8 mouse cellular contexts compared by ENCODE assay signal in genomic region chr13:40921326-40922059, GRCm38 (mm10).
DNase-seq lines count a peak whose midpoint lies in the region; ATAC-seq and TF ChIP-seq lines count a peak whose summit lies in the region.

No protein-coding gene starts in this region.

- no peak for DNase-seq in layer of hippocampus, adult 2 months (ENCODE audit: low spot score in 2 of 2)
- DNase-seq in layer of hippocampus, adult 8-10 months (ENCODE audit: low spot score in 2 of 2), result no peak
- DNase-seq in adrenal gland, postnatal 14 days, result peak; percentile 67
- DNase-seq in kidney, postnatal 14 days, result peak; percentile 61
- DNase-seq in right cerebral cortex, postnatal 14 days, result no peak

- no peak for TF ChIP-seq CTCF in layer of hippocampus, adult 2 months (conservative IDR thresholded peaks at IDR 0.05)

- 0 out of 2 replicates have a peak overlapping the region, but pooled peaks have one; percentile 10 for H3K27ac ChIP-seq in layer of hippocampus, adult 2 months
- H3K27ac ChIP-seq in midbrain, embryonic 15.5 days, result no peak overlapping the region

- no peaks in the 10 kb centered on the region for H3K36me3 ChIP-seq in midbrain, embryonic 15.5 days (replicated peaks)

- WGBS in midbrain, embryonic 15.5 days, result 75% methylated on average over 8 of the region's 8 CpGs

- peaks cover 18% of the 10 kb centered on the region for H3K4me1 ChIP-seq in midbrain, embryonic 15.5 days

- H3K9ac ChIP-seq in midbrain, embryonic 15.5 days, result no peak overlapping the region

- no peak overlapping the region for H3K4me2 ChIP-seq in midbrain, embryonic 15.5 days

- peak; percentile 76 for ATAC-seq in megakaryocyte progenitor cell, adult 5-6 weeks (replicated peaks; ENCODE audit: poor library complexity)
- ATAC-seq in midbrain, embryonic 15.5 days (replicated peaks), result no peak
- no peak for ATAC-seq in cerebellum, adult (ENCODE audit: insufficient number of reproducible peaks, low FRiP score, low TSS enrichment)

- no peak overlapping the region; the same call in 1 of the 2 replicates for H3K4me3 ChIP-seq in layer of hippocampus, adult 2 months
- no peak overlapping the region for H3K4me3 ChIP-seq in midbrain, embryonic 15.5 days

- H3K9me3 ChIP-seq in midbrain, embryonic 15.5 days, result no peaks in the 10 kb centered on the region

- H3K27me3 ChIP-seq in midbrain, embryonic 15.5 days (replicated peaks), result 0 out of 2 replicates have a peak, but pooled peaks cover 2% of the 10 kb centered on the region

Comparison
In these comparisons a context has a peak if more than half of its experiments do, and no peak if none do; other contexts are left out.
1. DNase-seq: peak in adrenal gland, postnatal 14 days (single experiment) and kidney, postnatal 14 days (single experiment); none in layer of hippocampus, adult 2 months (0 of 2), layer of hippocampus, adult 8-10 months (0 of 2) and right cerebral cortex, postnatal 14 days (single experiment).